Mouse (Mus musculus): ENCODE data around the gene Kcna10. TPM values are rescaled to one million over a fixed set of nuclear protein-coding genes. Genes with fewer than 3 reads are reported as not detected.

Kcna10 gene
- polyA plus RNA-seq, 1 experiment = 0.10 TPM

- Histone ChIP-seq H3K4me3 (replicated peaks; ENCODE audit: insufficient read depth, low read depth, low read length) (no peak overlapping the region), H3K27me3 (ENCODE audit: control insufficient read depth, insufficient read depth, low read length) (no peaks in the 10 kb centered on the region; the same call in 1 of the 2 replicates), H3K4me1 (ENCODE audit: control insufficient read depth, insufficient read depth, low read length) (no peaks in the 10 kb centered on the region), H3K27ac (ENCODE audit: insufficient read depth, low read length) (no peak overlapping the region)
- no peak for DNase-seq
- WGBS = 87% methylated on average over 3 of the region's 3 CpGs
- no peak for TF ChIP-seq POLR2A (IDR thresholded peaks at IDR 0.05; ENCODE audit: borderline replicate concordance, insufficient read depth, low read length)
Observed at GRCm38 (mm10) chr3:107217101-107217480, 34.2 kb downstream of the Kcna10 start.

GRCm38 (mm10) chr3:107218572-107218971 is 35.7 kb downstream of the Kcna10 start:
- TF ChIP-seq CTCF (IDR thresholded peaks at IDR 0.05; ENCODE audit: borderline replicate concordance, insufficient read depth, low read depth, low read length) (no peak), POLR2A (IDR thresholded peaks at IDR 0.05; ENCODE audit: borderline replicate concordance, insufficient read depth, low read length) (no peak)
- Histone ChIP-seq H3K4me1 (ENCODE audit: control insufficient read depth, insufficient read depth, low read length) (no peaks in the 10 kb centered on the region), H3K27ac (ENCODE audit: insufficient read depth, low read length) (no peak overlapping the region), H3K27me3 (ENCODE audit: control insufficient read depth, insufficient read depth, low read length) (no peaks in the 10 kb centered on the region; the same call in 1 of the 2 replicates), H3K4me3 (replicated peaks; ENCODE audit: insufficient read depth, low read depth, low read length) (no peak overlapping the region)
- DNase-seq = no peak
- 86% methylated on average over 7 of the region's 7 CpGs for WGBS

GRCm38 (mm10) chr3:107221608-107222007 is 38.8 kb downstream of the Kcna10 start, which contains the start of gene Cym:
TSS of gene Cym (minus strand) at chr3:107221732.
- H3K4me1 ChIP-seq (ENCODE audit: control insufficient read depth, insufficient read depth, low read length) = no peaks in the 10 kb centered on the region
- H3K27me3 ChIP-seq (ENCODE audit: control insufficient read depth, insufficient read depth, low read length) = no peaks in the 10 kb centered on the region; the same call in 1 of the 2 replicates
- no peak within 1 kb of the TSS for H3K4me3 ChIP-seq (replicated peaks; ENCODE audit: insufficient read depth, low read depth, low read length)
- DNase-seq = no peak
- 87% methylated on average over 10 of the region's 10 CpGs for WGBS
- TF ChIP-seq POLR2A (IDR thresholded peaks at IDR 0.05; ENCODE audit: borderline replicate concordance, insufficient read depth, low read length) = no peak
- no peak for TF ChIP-seq CTCF (IDR thresholded peaks at IDR 0.05; ENCODE audit: borderline replicate concordance, insufficient read depth, low read depth, low read length)
- H3K27ac ChIP-seq (ENCODE audit: insufficient read depth, low read length) = no peak within 1 kb of the TSS

GRCm38 (mm10) chr3:107223230-107223629 is 40.4 kb downstream of the Kcna10 start:
- Histone ChIP-seq H3K27me3 (ENCODE audit: control insufficient read depth, insufficient read depth, low read length) (no peaks in the 10 kb centered on the region; the same call in 1 of the 2 replicates), H3K4me1 (ENCODE audit: control insufficient read depth, insufficient read depth, low read length) (no peaks in the 10 kb centered on the region), H3K4me3 (replicated peaks; ENCODE audit: insufficient read depth, low read depth, low read length) (no peak overlapping the region), H3K27ac (ENCODE audit: insufficient read depth, low read length) (no peak overlapping the region)
- no peak for DNase-seq
- no peak for TF ChIP-seq CTCF (IDR thresholded peaks at IDR 0.05; ENCODE audit: borderline replicate concordance, insufficient read depth, low read depth, low read length)
- no peak for TF ChIP-seq POLR2A (IDR thresholded peaks at IDR 0.05; ENCODE audit: borderline replicate concordance, insufficient read depth, low read length)
- 44% methylated on average over 1 of the region's 1 CpGs for WGBS

- 93% methylated on average over 5 of the region's 5 CpGs for WGBS
- DNase-seq = no peak
- Histone ChIP-seq H3K27me3 (ENCODE audit: control insufficient read depth, insufficient read depth, low read length) (no peaks in the 10 kb centered on the region), H3K4me3 (replicated peaks; ENCODE audit: insufficient read depth, low read depth, low read length) (no peak overlapping the region), H3K27ac (ENCODE audit: insufficient read depth, low read length) (no peak overlapping the region), H3K4me1 (ENCODE audit: control insufficient read depth, insufficient read depth, low read length) (no peaks in the 10 kb centered on the region)
- TF ChIP-seq CTCF (IDR thresholded peaks at IDR 0.05; ENCODE audit: borderline replicate concordance, insufficient read depth, low read depth, low read length) = no peak
- no peak for TF ChIP-seq POLR2A (IDR thresholded peaks at IDR 0.05; ENCODE audit: borderline replicate concordance, insufficient read depth, low read length)
Observed at GRCm38 (mm10) chr3:107225820-107226219, 43.0 kb downstream of the Kcna10 start.

GRCm38 (mm10) chr3:107229221-107229620 is 46.4 kb downstream of the Kcna10 start:
- no peak overlapping the region for H3K27ac ChIP-seq (ENCODE audit: insufficient read depth, low read length)
- 85% methylated on average over 5 of the region's 5 CpGs for whole genome bisulfite sequencing
- TF ChIP-seq CTCF (IDR thresholded peaks at IDR 0.05; ENCODE audit: borderline replicate concordance, insufficient read depth, low read depth, low read length) = no peak
- no peak for TF ChIP-seq POLR2A (IDR thresholded peaks at IDR 0.05; ENCODE audit: borderline replicate concordance, insufficient read depth, low read length)

GRCm38 (mm10) chr3:107229822-107230221 is 47.0 kb downstream of the Kcna10 start:
- Histone ChIP-seq H3K4me3 (replicated peaks; ENCODE audit: insufficient read depth, low read depth, low read length) (no peak overlapping the region), H3K4me1 (ENCODE audit: control insufficient read depth, insufficient read depth, low read length) (no peaks in the 10 kb centered on the region), H3K27me3 (ENCODE audit: control insufficient read depth, insufficient read depth, low read length) (no peaks in the 10 kb centered on the region), H3K27ac (ENCODE audit: insufficient read depth, low read length) (no peak overlapping the region)
- TF ChIP-seq CTCF (IDR thresholded peaks at IDR 0.05; ENCODE audit: borderline replicate concordance, insufficient read depth, low read depth, low read length) (no peak), POLR2A (IDR thresholded peaks at IDR 0.05; ENCODE audit: borderline replicate concordance, insufficient read depth, low read length) (no peak)
- WGBS = 56% methylated on average over 5 of the region's 5 CpGs
- DNase-seq = no peak

More at GRCm38 (mm10) chr3:107229221-107229620, 46.4 kb downstream of the Kcna10 start:
- Histone ChIP-seq H3K4me3 (replicated peaks; ENCODE audit: insufficient read depth, low read depth, low read length) (no peak overlapping the region), H3K4me1 (ENCODE audit: control insufficient read depth, insufficient read depth, low read length) (no peaks in the 10 kb centered on the region), H3K27me3 (ENCODE audit: control insufficient read depth, insufficient read depth, low read length) (no peaks in the 10 kb centered on the region)
- DNase-seq = no peak

GRCm38 (mm10) chr3:107230527-107230926 is 47.7 kb downstream of the Kcna10 start, which contains the start of gene A630076J17Rik:
TSS of gene A630076J17Rik (plus strand) at chr3:107230614.
- Histone ChIP-seq H3K4me3 (replicated peaks; ENCODE audit: insufficient read depth, low read depth, low read length) (no peak within 1 kb of the TSS), H3K4me1 (ENCODE audit: control insufficient read depth, insufficient read depth, low read length) (no peaks in the 10 kb centered on the region), H3K27ac (ENCODE audit: insufficient read depth, low read length) (no peak within 1 kb of the TSS), H3K27me3 (ENCODE audit: control insufficient read depth, insufficient read depth, low read length) (no peaks in the 10 kb centered on the region)
- DNase-seq = no peak
- WGBS = 48% methylated on average over 1 of the region's 1 CpGs
- no peak for TF ChIP-seq CTCF (IDR thresholded peaks at IDR 0.05; ENCODE audit: borderline replicate concordance, insufficient read depth, low read depth, low read length)
- TF ChIP-seq POLR2A (IDR thresholded peaks at IDR 0.05; ENCODE audit: borderline replicate concordance, insufficient read depth, low read length) = no peak
